In genomic region chr15:89210915-89211715, GRCm38 (mm10) we compare ENCODE assay signal across 8 mouse cellular contexts. TPM values are rescaled to one million over a fixed set of nuclear protein-coding genes. Genes with fewer than 3 reads are reported as not detected.
DNase-seq lines count a peak whose midpoint lies in the region; ATAC-seq lines count a peak whose summit lies in the region.

Ppp6r2 (plus strand) TSS chr15:89211553.

- DNase-seq in adipocyte (ENCODE audit: low spot score): peak; percentile 68
- DNase-seq in embryo, embryonic 10 days (ENCODE audit: low spot score): peak; percentile 88
- peak; percentile 91 for DNase-seq in gastrocnemius, postnatal 10 days
- peak; percentile 88 for DNase-seq in induced T-regulatory cell, adult 2 months (ENCODE audit: low read depth)
- DNase-seq in left cerebral cortex, adult 8-10 months (ENCODE audit: low spot score in 2 of 2): peak; percentile 61 to 77
- DNase-seq in right cerebral cortex, adult 18-20 months: peak; percentile 79
- DNase-seq in urinary bladder, adult 2 months (ENCODE audit: low spot score): peak; percentile 79

- ATAC-seq in megakaryocyte, adult 5-6 weeks (ENCODE audit: poor library complexity, severe bottlenecking): peak; percentile 79

RNA-seq across cellular contexts. Expression of gene Ppp6r2, which starts in this region (rescaled TPM):
- 10 to 100 TPM; 60.1 to 61.9 TPM for total RNA-seq in gastrocnemius, postnatal 10 days (2021)
- total RNA-seq in left cerebral cortex, adult 8-10 months (2022): 100 to 1,000 TPM; 150 to 165 (median 161) TPM
- 10.5 and 13.1 TPM in 2 replicates for total RNA-seq in megakaryocyte, adult 5-6 weeks (2015)
- 11.6 and 12.4 TPM in 2 replicates for total RNA-seq in megakaryocyte, adult 5-6 weeks (2017)
- polyA plus RNA-seq in urinary bladder, adult 2 months (2012; rRNA removed): 29.1 and 41.4 TPM in 2 replicates

Comparison
In these comparisons a context has a peak if more than half of its experiments do, and no peak if none do; other contexts are left out.
1. Peak in every context shown above with its lines: DNase-seq and ATAC-seq.
2. RNA of gene Ppp6r2 (total RNA-seq): 150 to 165 TPM in left cerebral cortex, adult 8-10 months and 60.1 to 61.9 TPM in gastrocnemius, postnatal 10 days; 10.5 to 13.1 TPM in megakaryocyte, adult 5-6 weeks; every median in the first group is over 4 times any median in the second.